Mouse (Mus musculus) mouse embryonic stem cell (cell line): ENCODE data around the gene Psmb11.
"Not testable (repeated sequence)": the region's sequence is repeated elsewhere in the genome, so short reads cannot be mapped to it uniquely, and the experiment has no call there.

Experiments used
- in situ Hi-C, 2 experiments: fragments of 300-500 bp; cut with MboI; formaldehyde crosslinking; loops; 1 replicate in 1 of 2; 3 replicates in 1 of 2; pipeline ENCODE4 v1.14.3; 2019 to 2020; ENCODE audit warnings: low sequenced_read_pairs in 2 of 2, low pct_unique_long_range_greater_than_20kb in 1 of 2, mixed read lengths in 1 of 2; ENCODE audit not compliant: unreplicated experiment in 1 of 2

Gene Psmb11

GRCm38 (mm10) chr14:54601601-54602000 is 19.6 kb upstream of the Psmb11 start:
- in situ Hi-C loops: no loop called here

- in situ Hi-C loops: no loop called here
These were observed 18.6 kb upstream of the Psmb11 start for GRCm38 (mm10) chr14:54602613-54603012.

- in situ Hi-C loops: no loop called here
These were observed 18.1 kb upstream of the Psmb11 start for GRCm38 (mm10) chr14:54603038-54603654.

- in situ Hi-C loops: no loop called here
These were observed 17.5 kb upstream of the Psmb11 start for GRCm38 (mm10) chr14:54603686-54604085.

- in situ Hi-C loops: no loop called here
These were observed 15.4 kb upstream of the Psmb11 start, which contains the start of gene 4931414P19Rik for GRCm38 (mm10) chr14:54605752-54606321. TSS of gene 4931414P19Rik (minus strand) at chr14:54605993.

GRCm38 (mm10) chr14:54607226-54607625 is 14.0 kb upstream of the Psmb11 start:
- in situ Hi-C loops: no loop called here

GRCm38 (mm10) chr14:54609245-54609644 is 12.0 kb upstream of the Psmb11 start:
- in situ Hi-C loops: no loop called here

GRCm38 (mm10) chr14:54609962-54610361 is 11.3 kb upstream of the Psmb11 start:
- in situ Hi-C loops: no loop called here

- in situ Hi-C loops: no loop called here
These were observed 10.6 kb upstream of the Psmb11 start for GRCm38 (mm10) chr14:54610648-54611047.

GRCm38 (mm10) chr14:54614130-54614529 is 7.1 kb upstream of the Psmb11 start:
- in situ Hi-C loops: not testable (repeated sequence)

- in situ Hi-C loops: no loop called here
These were observed 4.9 kb upstream of the Psmb11 start for GRCm38 (mm10) chr14:54616226-54616825.

GRCm38 (mm10) chr14:54617152-54617896 is 3.9 kb upstream of the Psmb11 start:
- in situ Hi-C loops: no loop called here

- in situ Hi-C loops: no loop called here
These were observed 3.3 kb upstream of the Psmb11 start, which contains the start of gene Psmb5 for GRCm38 (mm10) chr14:54617897-54618365. TSS of gene Psmb5 (minus strand) at chr14:54618022.

GRCm38 (mm10) chr14:54623334-54623733 is 2.1 kb downstream of the Psmb11 start:
- in situ Hi-C loops: no loop called here

GRCm38 (mm10) chr14:54624976-54625375 is 3.7 kb downstream of the Psmb11 start:
- in situ Hi-C loops: loop anchor here in 1 of 2 experiments (25.0 kb wide), 1 partner anchor 388 kb away; no protein-coding TSS in a partner anchor

- in situ Hi-C loops: loop anchor here in 1 of 2 experiments (25.0 kb wide), 1 partner anchor 391 kb away; no protein-coding TSS in a partner anchor
These were observed 6.9 kb downstream of the Psmb11 start for GRCm38 (mm10) chr14:54628103-54628502.

GRCm38 (mm10) chr14:54629797-54630196 is 8.6 kb downstream of the Psmb11 start:
- in situ Hi-C loops: loop anchor here in 1 of 2 experiments (25.0 kb wide), 1 partner anchor 392 kb away; no protein-coding TSS in a partner anchor

GRCm38 (mm10) chr14:54630583-54631239 is 9.5 kb downstream of the Psmb11 start:
- in situ Hi-C loops: loop anchor here in 1 of 2 experiments (25.0 kb wide), 1 partner anchor 393 kb away; no protein-coding TSS in a partner anchor
